Mouse (Mus musculus) stomach, embryonic 14.5 days (tissue): ENCODE data around the gene Tubgcp6. TPM values are rescaled to one million over a fixed set of nuclear protein-coding genes. Genes with fewer than 3 reads are reported as not detected.

Experiments used
- ATAC-seq: fragments of 200-750 bp; cut with Nextera tagmentation; 2 replicates; pipeline ENCODE4 v1.8.0; 2017; ENCODE audit warnings: low read depth, moderate TSS enrichment; ENCODE audit not compliant: insufficient number of reproducible peaks, insufficient read depth, low FRiP score
- H3K27ac ChIP-seq: fragments of 300-500 bp; sonication (generic); 2 replicates; pipeline ENCODE4 v1.5.1; 2014; ENCODE audit warnings: mild to moderate bottlenecking, low read length, moderate library complexity, mixed read lengths
- H3K27me3 ChIP-seq: fragments of 300-500 bp; sonication (generic); 2 replicates; pipeline ENCODE4 v1.6.1; 2014; ENCODE audit warnings: low read length, control low read depth, mixed read lengths; ENCODE audit not compliant: control insufficient read depth, insufficient read depth
- H3K36me3 ChIP-seq: fragments of 300-500 bp; sonication (generic); 2 replicates; pipeline ENCODE4 v1.6.1; 2014; ENCODE audit warnings: mild to moderate bottlenecking, control low read depth, low read length, moderate library complexity, mixed read lengths; ENCODE audit not compliant: control insufficient read depth, insufficient read depth
- H3K4me1 ChIP-seq: fragments of 300-500 bp; sonication (generic); 2 replicates; pipeline ENCODE4 v1.6.1; 2014; ENCODE audit warnings: low read length, control low read depth, mixed read lengths; ENCODE audit not compliant: control insufficient read depth, insufficient read depth
- H3K4me2 ChIP-seq: fragments of 300-500 bp; sonication (generic); replicated peaks from 2 replicates; pipeline ENCODE4 v1.6.1; 2014; ENCODE audit warnings: low read depth, low read length, control low read depth
- H3K4me3 ChIP-seq: fragments of 300-500 bp; sonication (generic); 2 replicates; pipeline ENCODE4 v1.5.1; 2014; ENCODE audit warnings: low read depth, low read length, control low read depth
- H3K9ac ChIP-seq: fragments of 300-500 bp; sonication (generic); replicated peaks from 2 replicates; pipeline ENCODE4 v1.6.1; 2014; ENCODE audit warnings: low read depth, mild to moderate bottlenecking, control low read depth, low read length, moderate library complexity, mixed read lengths
- H3K9me3 ChIP-seq: fragments of 300-500 bp; sonication (generic); 2 replicates; pipeline ENCODE4 v1.6.1; 2016; ENCODE audit warnings: low read depth, low read length, control low read depth; ENCODE audit not compliant: control insufficient read depth
- WGBS: fragments of 180-500 bp; shearing (Covaris S2); extraction: QIAGEN DNeasy Blood & Tissue Kit; methylation state at CpG from one replicate; pipeline ENCODE4 v1.1.7; 2014; 5-methylcytosine and 5-hydroxymethylcytosine counted together
- polyA plus RNA-seq: library from polyadenylated mRNA; unstranded; fragments of >200 nt; fragmentation: Nextera tagmentation; extraction: Ambion mirVana; gene quantifications from 2 replicates; pipeline ENCODE4 v1.2.1, GENCODE M21; 2014

The Tubgcp6 gene
- polyA plus RNA-seq, 1 experiment from 2014 or later: 17.2 TPM

GRCm38 (mm10) chr15:89147024-89147423 is 24.1 kb upstream of the Tubgcp6 start:
- 10% methylated on average over 15 of the region's 16 CpGs for WGBS
- H3K9ac ChIP-seq: no peak overlapping the region
- H3K4me2 ChIP-seq: peak overlapping the region; percentile 36
- no peak overlapping the region for H3K27ac ChIP-seq
- H3K4me3 ChIP-seq: peak overlapping the region; percentile 17
- peaks cover 17% of the 10 kb centered on the region for H3K4me1 ChIP-seq
- H3K9me3 ChIP-seq: no peaks in the 10 kb centered on the region
- no peak for ATAC-seq
- H3K27me3 ChIP-seq: peaks cover 13% of the 10 kb centered on the region
- H3K36me3 ChIP-seq: no peaks in the 10 kb centered on the region

- Histone ChIP-seq H3K4me1 (peaks cover 17% of the 10 kb centered on the region), H3K9ac (no peak overlapping the region), H3K9me3 (no peaks in the 10 kb centered on the region), H3K4me3 (peak overlapping the region; percentile 17; the same call in 1 of the 2 replicates), H3K27ac (no peak overlapping the region), H3K4me2 (peak overlapping the region; percentile 36), H3K36me3 (no peaks in the 10 kb centered on the region), H3K27me3 (peaks cover 13% of the 10 kb centered on the region)
- peak; percentile 57 for ATAC-seq
- 2% methylated on average over 27 of the region's 27 CpGs for WGBS
Measured at GRCm38 (mm10) chr15:89146537-89146936, 23.6 kb upstream of the Tubgcp6 start.

- Histone ChIP-seq H3K4me3 (peak overlapping the region; percentile 17; the same call in 1 of the 2 replicates), H3K36me3 (no peaks in the 10 kb centered on the region), H3K9ac (no peak overlapping the region), H3K4me2 (peak overlapping the region; percentile 36), H3K27ac (no peak overlapping the region), H3K9me3 (no peaks in the 10 kb centered on the region), H3K27me3 (peaks cover 13% of the 10 kb centered on the region), H3K4me1 (peaks cover 19% of the 10 kb centered on the region)
- no peak for ATAC-seq
- WGBS: 63% methylated on average over 24 of the region's 24 CpGs
Measured at GRCm38 (mm10) chr15:89145813-89146350, 23.0 kb upstream of the Tubgcp6 start.

DNA sequence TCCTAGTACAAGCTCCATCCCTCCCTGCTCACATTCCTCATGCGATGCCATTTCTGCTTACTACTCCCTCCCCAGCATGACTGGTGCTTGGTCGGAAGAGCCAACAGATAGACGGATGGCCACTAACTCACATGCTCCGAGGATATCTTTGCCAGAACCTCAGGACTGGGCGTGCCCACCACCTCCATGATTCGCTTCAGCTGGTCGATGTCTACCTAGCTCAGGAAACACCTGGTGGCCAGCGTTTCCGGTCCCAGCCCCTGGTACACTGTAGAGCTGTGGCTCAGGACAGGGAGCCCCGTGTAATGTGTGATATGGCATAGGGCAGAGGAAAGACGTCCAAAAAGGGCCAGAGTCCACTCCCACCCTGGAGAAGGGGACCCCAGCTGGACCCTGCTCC is 22.1 kb upstream of the Tubgcp6 start:
- Histone ChIP-seq H3K9me3 (no peaks in the 10 kb centered on the region), H3K36me3 (no peaks in the 10 kb centered on the region), H3K9ac (no peak overlapping the region), H3K4me1 (peaks cover 20% of the 10 kb centered on the region), H3K27me3 (peaks cover 17% of the 10 kb centered on the region), H3K4me2 (no peak overlapping the region), H3K27ac (no peak overlapping the region), H3K4me3 (no peak overlapping the region)
- WGBS: 83% methylated on average over 11 of the region's 11 CpGs
- no peak for ATAC-seq

DNA sequence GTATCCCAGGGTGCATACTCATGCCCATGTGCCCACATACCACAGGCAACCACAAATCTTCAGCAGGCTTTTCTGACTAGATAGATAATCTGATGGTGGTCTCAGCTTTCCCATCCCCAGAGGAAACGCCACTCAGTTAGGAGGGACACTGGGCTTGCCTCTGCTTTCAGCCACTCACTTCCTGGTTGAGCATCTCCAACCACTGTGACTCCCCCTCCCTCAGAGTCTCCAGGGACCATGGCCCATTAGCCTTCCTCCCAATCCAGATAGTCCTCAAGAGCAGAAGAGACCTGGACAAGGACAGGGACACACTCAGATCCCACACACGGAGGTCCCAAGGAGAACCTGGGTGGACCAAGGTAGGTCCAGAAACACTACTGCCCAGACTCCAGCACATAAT is 20.2 kb upstream of the Tubgcp6 start:
- WGBS: 67% methylated on average over 2 of the region's 2 CpGs
- Histone ChIP-seq H3K27me3 (peaks cover 17% of the 10 kb centered on the region; the same call in 1 of the 2 replicates), H3K4me1 (peaks cover 12% of the 10 kb centered on the region), H3K36me3 (no peaks in the 10 kb centered on the region), H3K27ac (no peak overlapping the region), H3K4me3 (no peak overlapping the region), H3K4me2 (no peak overlapping the region), H3K9me3 (no peaks in the 10 kb centered on the region), H3K9ac (no peak overlapping the region)
- ATAC-seq: no peak

GRCm38 (mm10) chr15:89141905-89142304 is 19.0 kb upstream of the Tubgcp6 start:
- H3K27me3 ChIP-seq: peaks cover 11% of the 10 kb centered on the region; the same call in 1 of the 2 replicates
- H3K4me2 ChIP-seq: no peak overlapping the region
- H3K4me1 ChIP-seq: peaks cover 9% of the 10 kb centered on the region; the same call in 1 of the 2 replicates

DNA sequence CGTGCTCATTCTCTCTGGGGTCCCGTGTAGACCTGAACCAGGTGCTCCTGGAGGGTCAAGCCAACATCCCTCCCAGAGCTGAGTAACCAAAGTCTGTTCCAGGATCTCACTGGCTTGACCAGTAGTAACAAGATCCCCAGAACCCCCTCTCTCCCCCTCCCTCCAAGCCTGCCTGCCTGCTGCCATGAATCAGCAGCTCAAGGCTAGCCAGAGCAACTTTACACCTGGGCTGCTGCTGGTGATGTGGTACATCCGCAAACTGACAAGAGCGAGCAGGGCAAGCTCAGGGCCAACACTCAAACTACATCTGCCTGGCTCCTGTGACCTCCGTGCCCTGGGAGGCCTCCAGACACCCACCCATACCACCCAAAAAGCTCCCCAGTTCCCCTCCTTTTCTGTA is 18.5 kb upstream of the Tubgcp6 start:
- no peak overlapping the region for H3K9ac ChIP-seq
- WGBS: 21% methylated on average over 5 of the region's 5 CpGs
- H3K4me3 ChIP-seq: no peak overlapping the region
- no peaks in the 10 kb centered on the region for H3K9me3 ChIP-seq
- peaks cover 5% of the 10 kb centered on the region; the same call in 1 of the 2 replicates for H3K4me1 ChIP-seq
- no peak overlapping the region for H3K4me2 ChIP-seq
- peaks cover 11% of the 10 kb centered on the region; the same call in 1 of the 2 replicates for H3K27me3 ChIP-seq
- ATAC-seq: no peak
- H3K36me3 ChIP-seq: no peaks in the 10 kb centered on the region
- H3K27ac ChIP-seq: no peak overlapping the region

More at GRCm38 (mm10) chr15:89141905-89142304, 19.0 kb upstream of the Tubgcp6 start:
- no peak overlapping the region for H3K27ac ChIP-seq
- 61% methylated on average over 4 of the region's 4 CpGs for WGBS
- H3K9ac ChIP-seq: no peak overlapping the region
- no peak for ATAC-seq
- H3K9me3 ChIP-seq: no peaks in the 10 kb centered on the region
- H3K36me3 ChIP-seq: no peaks in the 10 kb centered on the region
- no peak overlapping the region for H3K4me3 ChIP-seq

- no peaks in the 10 kb centered on the region for H3K36me3 ChIP-seq
- H3K9ac ChIP-seq: peak within 1 kb of the TSS; percentile 36; the same call in 1 of the 2 replicates
- H3K4me1 ChIP-seq: peaks cover 5% of the 10 kb centered on the region; the same call in 1 of the 2 replicates
- under 1% methylated on average over 21 of the region's 21 CpGs for WGBS
- H3K9me3 ChIP-seq: no peaks in the 10 kb centered on the region
- H3K27me3 ChIP-seq: peaks cover 8% of the 10 kb centered on the region; the same call in 1 of the 2 replicates
- H3K4me2 ChIP-seq: peak within 1 kb of the TSS; percentile 87
- peak within 1 kb of the TSS; percentile 45 for H3K4me3 ChIP-seq
- peak; percentile 70 for ATAC-seq
- no peak within 1 kb of the TSS for H3K27ac ChIP-seq
Measured at GRCm38 (mm10) chr15:89140659-89141252, 17.8 kb upstream of the Tubgcp6 start, which contains the start of gene Mapk12. Gene Mapk12, minus strand, starts transcription at chr15:89140703.
